Mouse (Mus musculus) small intestine, adult 2 months (tissue): ENCODE data around the gene Rbm20.

ENCODE experiments used
- CTCF ChIP-seq: fragments of 200-500 bp; IDR thresholded peaks from 2 replicates; pipeline ENCODE4 v1.5.1; 2012; ENCODE audit warnings: low read depth, mild to moderate bottlenecking, control low read depth, inconsistent platforms, low read length, moderate library complexity, mixed read lengths; ENCODE audit not compliant: insufficient replicate concordance, insufficient read length; ENCODE audit errors: extremely low read depth
- POLR2A ChIP-seq: fragments of 200-500 bp; IDR thresholded peaks from 2 replicates; pipeline ENCODE4 v1.6.1; 2012; ENCODE audit warnings: low read depth, mild to moderate bottlenecking, control low read depth, inconsistent platforms, low read length, moderate library complexity

GRCm38 (mm10) chr19:53855781-53856180, 178.7 kb downstream of the Rbm20 start:
- TF ChIP-seq POLR2A (no peak), CTCF (no peak)
